Mouse (Mus musculus) G1E (cell line): ENCODE results near the gene Trim25. TPM values are rescaled to one million over a fixed set of nuclear protein-coding genes. Genes with fewer than 3 reads are reported as not detected.
A peak's percentile ranks its signal among the peaks of the same experiment; 100 is the strongest.
"Not testable (repeated sequence)": the region's sequence is repeated elsewhere in the genome, so short reads cannot be mapped to it uniquely, and the experiment has no call there.

Source experiments
- ATAC-seq: 2 replicates; pipeline ENCODE4 v1.8.0; 2016; ENCODE audit warnings: mild to moderate bottlenecking; ENCODE audit not compliant: insufficient number of reproducible peaks, poor library complexity, low FRiP score, severe bottlenecking; ENCODE audit errors: extremely low read depth
- DNase-seq: peaks from one replicate; pipeline ENCODE4 v3.0.0; 2012; ENCODE audit warnings: low spot score
- H3K27me3 ChIP-seq: 2 replicates; pipeline ENCODE4 v1.6.1; 2012; ENCODE audit warnings: mild to moderate bottlenecking, low read length, inconsistent platforms; ENCODE audit not compliant: insufficient read depth
- H3K36me3 ChIP-seq: replicated peaks from 2 replicates; pipeline ENCODE3; 2012; ENCODE audit warnings: mild to moderate bottlenecking, inconsistent platforms
- H3K4me1 ChIP-seq: 2 replicates; pipeline ENCODE4 v1.6.1; 2012; ENCODE audit warnings: low read depth, low read length, inconsistent platforms, mixed read lengths; ENCODE audit not compliant: insufficient read depth
- H3K4me3 ChIP-seq: 2 replicates; pipeline ENCODE4 v1.5.1; 2012; ENCODE audit warnings: low read depth, mild to moderate bottlenecking, inconsistent platforms, low read length, moderate library complexity, mixed read lengths
- H3K9me3 ChIP-seq: replicated peaks from 2 replicates; pipeline ENCODE4 v1.6.1; 2012; ENCODE audit warnings: inconsistent platforms
- CTCF ChIP-seq: IDR thresholded peaks from 2 replicates; pipeline ENCODE4 v1.5.1; 2012; ENCODE audit warnings: low read depth, low read length, inconsistent platforms, mixed read lengths
- GATA1 ChIP-seq: IDR thresholded peaks from 2 replicates; pipeline ENCODE4 v1.6.1; 2012; ENCODE audit warnings: borderline replicate concordance, low read length, inconsistent platforms, mixed read lengths
- GATA2 ChIP-seq: IDR thresholded peaks from 2 replicates; pipeline ENCODE4 v1.6.1; 2012; ENCODE audit warnings: low read depth, low read length, inconsistent platforms, borderline replicate concordance
- POLR2AphosphoS5 ChIP-seq: IDR thresholded peaks from 2 replicates; pipeline ENCODE4 v1.6.1; 2012; ENCODE audit warnings: low read depth, low read length, inconsistent platforms; ENCODE audit not compliant: insufficient replicate concordance
- TAL1 ChIP-seq: conservative IDR thresholded peaks from 2 replicates; pipeline ENCODE4 v1.6.1; 2012; ENCODE audit warnings: low read depth, low read length, inconsistent platforms, mixed read lengths
- polyA plus RNA-seq: library from polyadenylated mRNA; stranded (reverse); fragments of >175 nt; gene quantifications from 2 replicates; pipeline ENCODE4 v1.2.3, GENCODE M21; 2012
- total RNA-seq, 2 experiments: library from RNA; stranded (forward) in 1 of 2; stranded (reverse) in 1 of 2; fragments of 200-1000 nt in 1 of 2; fragments of >200 nt in 1 of 2; fragmentation: Nextera tagmentation in 1 of 2; gene quantifications; 2 replicates each; pipeline ENCODE4 v1.2.3; 2014 to 2017

Trim25 gene
- total and polyA plus RNA-seq, 3 experiments, result 36.4 to 75.4 (median 69.6) TPM

GRCm38 (mm10) chr11:89038496-89038895, 39.3 kb downstream of the Trim25 start:
- no peaks in the 10 kb centered on the region for H3K9me3 ChIP-seq
- no peak for DNase-seq
- no peaks in the 10 kb centered on the region for H3K27me3 ChIP-seq
- no peak overlapping the region for H3K4me3 ChIP-seq
- H3K4me1 ChIP-seq, result peaks cover 3% of the 10 kb centered on the region
- TF ChIP-seq GATA2 (no peak), GATA1 (no peak), TAL1 (no peak), CTCF (no peak), POLR2AphosphoS5 (no peak)
- H3K36me3 ChIP-seq, result peaks cover 70% of the 10 kb centered on the region
- ATAC-seq, result no peak

GRCm38 (mm10) chr11:89039325-89039724, 40.1 kb downstream of the Trim25 start:
- Histone ChIP-seq H3K9me3 (no peaks in the 10 kb centered on the region), H3K36me3 (peaks cover 74% of the 10 kb centered on the region), H3K4me1 (peaks cover 3% of the 10 kb centered on the region), H3K4me3 (no peak overlapping the region), H3K27me3 (no peaks in the 10 kb centered on the region)
- TF ChIP-seq CTCF, result peak; percentile 97
- no peak for TF ChIP-seq TAL1
- TF ChIP-seq GATA1, result no peak
- no peak for DNase-seq
- no peak for ATAC-seq

GRCm38 (mm10) chr11:89041073-89041472, 41.9 kb downstream of the Trim25 start:
- DNase-seq, H3K4me3 ChIP-seq, H3K9me3 ChIP-seq, ATAC-seq, H3K4me1 ChIP-seq, H3K27me3 ChIP-seq: not testable (repeated sequence)
- H3K36me3 ChIP-seq, result peaks cover 76% of the 10 kb centered on the region

GRCm38 (mm10) chr11:89043046-89043445, 43.9 kb downstream of the Trim25 start:
- Histone ChIP-seq H3K4me1 (peaks cover 3% of the 10 kb centered on the region), H3K27me3 (no peaks in the 10 kb centered on the region), H3K4me3 (no peak overlapping the region), H3K9me3 (no peaks in the 10 kb centered on the region), H3K36me3 (peaks cover 85% of the 10 kb centered on the region)
- ATAC-seq (no peak), DNase-seq (no peak)
- TF ChIP-seq TAL1 (no peak), CTCF (no peak), POLR2AphosphoS5 (no peak), GATA2 (no peak), GATA1 (no peak)

GRCm38 (mm10) chr11:89045501-89045900, 46.3 kb downstream of the Trim25 start:
- DNase-seq, ATAC-seq, H3K27me3 ChIP-seq, H3K9me3 ChIP-seq, H3K4me1 ChIP-seq, H3K4me3 ChIP-seq: not testable (repeated sequence)
- H3K36me3 ChIP-seq, result peaks cover 80% of the 10 kb centered on the region

- TF ChIP-seq GATA2, result no peak
- H3K36me3 ChIP-seq, result peaks cover 82% of the 10 kb centered on the region
- DNase-seq, result no peak
Observed at GRCm38 (mm10) chr11:89046021-89046420, 46.8 kb downstream of the Trim25 start.

GRCm38 (mm10) chr11:89051767-89052166, 52.6 kb downstream of the Trim25 start:
- Histone ChIP-seq H3K4me3 (no peak overlapping the region), H3K9me3 (no peaks in the 10 kb centered on the region), H3K36me3 (peaks cover 83% of the 10 kb centered on the region), H3K27me3 (no peaks in the 10 kb centered on the region), H3K4me1 (no peaks in the 10 kb centered on the region)
- TF ChIP-seq CTCF (no peak), POLR2AphosphoS5 (no peak), TAL1 (no peak), GATA2 (no peak), GATA1 (no peak)
- ATAC-seq (no peak), DNase-seq (no peak)

More at GRCm38 (mm10) chr11:89046021-89046420, 46.8 kb downstream of the Trim25 start:
- no peaks in the 10 kb centered on the region for H3K4me1 ChIP-seq
- no peaks in the 10 kb centered on the region for H3K27me3 ChIP-seq
- no peak overlapping the region for H3K4me3 ChIP-seq
- H3K9me3 ChIP-seq, result no peaks in the 10 kb centered on the region
- ATAC-seq, result no peak
